Mouse (Mus musculus) erythroblast, embryonic 14.5 days (primary cell): ENCODE data around the gene Prop1.

ENCODE experiments used
- GATA1 ChIP-seq: IDR thresholded peaks from 2 replicates; pipeline ENCODE4 v1.6.1; 2012; ENCODE audit warnings: low read length, inconsistent platforms, mixed read lengths
- TAL1 ChIP-seq: IDR thresholded peaks from 3 replicates; pipeline ENCODE4 v1.6.1; 2012; ENCODE audit warnings: low read length, inconsistent platforms, mixed read lengths

DNA sequence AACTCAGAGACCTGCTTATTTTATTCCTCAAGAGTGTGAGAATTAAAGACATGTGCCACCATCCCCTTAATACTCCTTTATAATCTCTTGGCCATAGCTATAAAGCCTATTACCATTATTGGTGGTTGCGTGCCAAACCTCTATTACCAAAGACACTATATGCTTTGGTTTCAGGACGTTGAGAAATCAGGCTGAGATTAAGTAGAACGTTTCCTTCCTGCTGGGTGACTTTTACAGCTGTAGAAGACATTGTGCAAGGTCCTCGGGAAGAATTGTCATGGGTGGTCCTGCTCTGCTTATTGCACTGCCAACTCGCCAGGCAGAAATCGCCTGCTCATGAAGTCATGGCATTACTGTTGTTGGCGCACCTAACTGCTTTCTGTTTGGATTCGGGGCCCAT, 15.1 kb downstream of the Prop1 start:
- TF ChIP-seq TAL1 (no peak), GATA1 (no peak)
